Mouse (Mus musculus) megakaryocyte, adult 5-6 weeks (primary cell): ENCODE results near the gene Krt80. TPM values are rescaled to one million over a fixed set of nuclear protein-coding genes. Genes with fewer than 3 reads are reported as not detected.

Experiments used
- total RNA-seq, 2 experiments: library from RNA; stranded (forward) in 1 of 2; stranded (reverse) in 1 of 2; fragments of 153-499, 151-499 nt in 1 of 2; fragments of 221-1000, 200-1000 nt in 1 of 2; gene quantifications; 2 replicates each; pipeline versions ENCODE4 v1.2.3 to v1.2.4; 2015 to 2017

Krt80 gene
- total RNA-seq, 2 experiments from 2014 or later: 31.7 to 45.8 TPM

Other genes with a start within 250 kb of the Krt80 start
- gene Acvrl1, start 241.6 kb downstream of the Krt80 start, total RNA-seq (2015): 6.9 and 8.2 TPM in 2 replicates
- gene Acvrl1, start 241.6 kb downstream of the Krt80 start, total RNA-seq (2017): 27.6 and 34.9 TPM in 2 replicates
- 7.4 and 7.7 TPM in 2 replicates for gene Acvr1b, start 196.1 kb downstream of the Krt80 start, total RNA-seq (2015)
- gene Acvr1b, start 196.1 kb downstream of the Krt80 start, total RNA-seq (2017): 15.2 and 17.1 TPM in 2 replicates
- gene Grasp, start 146.0 kb downstream of the Krt80 start, total RNA-seq (2015): 0.16 and 0.30 TPM in 2 replicates
- gene Grasp, start 146.0 kb downstream of the Krt80 start, total RNA-seq (2017): 0.29 and 0.85 TPM in 2 replicates
- 42.1 and 45.0 TPM in 2 replicates for gene Nr4a1, start 115.9 kb downstream of the Krt80 start, total RNA-seq (2015)
- gene Nr4a1, start 115.9 kb downstream of the Krt80 start, total RNA-seq (2017): 37.0 TPM in 2 replicates
- 8.2 and 12.1 TPM in 2 replicates for gene Atg101, start 85.9 kb downstream of the Krt80 start, total RNA-seq (2015)
- 53.3 and 58.0 TPM in 2 replicates for gene Atg101, start 85.9 kb downstream of the Krt80 start, total RNA-seq (2017)
- not detected in 2 replicates for gene 6030408B16Rik, start 77.0 kb downstream of the Krt80 start, total RNA-seq (2015)
- gene 6030408B16Rik, start 77.0 kb downstream of the Krt80 start, total RNA-seq (2017): not detected in 2 replicates
- gene Krt7, start 40.9 kb upstream of the Krt80 start, total RNA-seq (2015): 0.85 and 1.1 TPM in 2 replicates
- 1.5 and 2.8 TPM in 2 replicates for gene Krt7, start 40.9 kb upstream of the Krt80 start, total RNA-seq (2017)
- not detected in 2 replicates for gene Krt87, start 68.6 kb upstream of the Krt80 start, total RNA-seq (2015)
- gene Krt87, start 68.6 kb upstream of the Krt80 start, total RNA-seq (2017): not detected in 2 replicates
- gene Krt88, start 77.6 kb upstream of the Krt80 start, total RNA-seq (2015): not detected in 2 replicates
- not detected in 2 replicates for gene Krt88, start 77.6 kb upstream of the Krt80 start, total RNA-seq (2017)
- 0.18 TPM in 1 of 2 replicates, not detected in the other for gene Krt81, start 93.6 kb upstream of the Krt80 start, total RNA-seq (2015)
- gene Krt81, start 93.6 kb upstream of the Krt80 start, total RNA-seq (2017): not detected in 2 replicates
- 0.33 and 1.4 TPM in 2 replicates for gene Krt86, start 103.3 kb upstream of the Krt80 start, total RNA-seq (2015)
- 0.59 and 0.81 TPM in 2 replicates for gene Krt86, start 103.3 kb upstream of the Krt80 start, total RNA-seq (2017)
- gene Krt83, start 121.3 kb upstream of the Krt80 start, total RNA-seq (2015): 1.5 and 2.5 TPM in 2 replicates
- gene Krt83, start 121.3 kb upstream of the Krt80 start, total RNA-seq (2017): 0.73 and 1.1 TPM in 2 replicates
- not detected in 2 replicates for gene Gm49425, start 147.1 kb upstream of the Krt80 start, total RNA-seq (2015)
- not detected in 2 replicates for gene Gm49425, start 147.1 kb upstream of the Krt80 start, total RNA-seq (2017)
- gene Krt84, start 162.7 kb upstream of the Krt80 start, total RNA-seq (2015): not detected in 2 replicates
- not detected in 2 replicates for gene Krt84, start 162.7 kb upstream of the Krt80 start, total RNA-seq (2017)
- not detected in 2 replicates for gene Krt82, start 180.5 kb upstream of the Krt80 start, total RNA-seq (2015)
- gene Krt82, start 180.5 kb upstream of the Krt80 start, total RNA-seq (2017): not detected in 2 replicates
- not detected in 2 replicates for gene Krt90, start 192.8 kb upstream of the Krt80 start, total RNA-seq (2015)
- not detected in 2 replicates for gene Krt90, start 192.8 kb upstream of the Krt80 start, total RNA-seq (2017)
- gene Krt75, start 203.7 kb upstream of the Krt80 start, total RNA-seq (2015): not detected in 2 replicates
- gene Krt75, start 203.7 kb upstream of the Krt80 start, total RNA-seq (2017): not detected in 2 replicates